9 mouse cellular contexts compared by ENCODE assay signal in genomic region chr19:30118344-30119312, GRCm38 (mm10). TPM values are rescaled to one million over a fixed set of nuclear protein-coding genes. Genes with fewer than 3 reads are reported as not detected.
DNase-seq lines count a peak whose midpoint lies in the region; ATAC-seq lines count a peak whose summit lies in the region.
"Had no signal": no experiment of that assay in that cellular context is flagged by ENCODE, and none has a peak within 500 bp of the region (broad histone marks: within the 10 kb centered on the region; RNA-seq: fewer than 3 reads in every experiment).

No protein-coding gene starts in this region.

- no peak overlapping the region for H3K4me2 ChIP-seq in heart, embryonic 14.5 days (ENCODE audit: low read length)
- no peak overlapping the region for H3K4me2 ChIP-seq in kidney, embryonic 16.5 days (replicated peaks; ENCODE audit: low read depth, low read length)
- H3K4me2 ChIP-seq in neural tube, embryonic 13.5 days, result no peak overlapping the region
- H3K4me2 ChIP-seq: limb, embryonic 15.5 days had no signal

- H3K9ac ChIP-seq in heart, embryonic 14.5 days (ENCODE audit: low read length), result no peak overlapping the region
- no peak overlapping the region for H3K9ac ChIP-seq in kidney, embryonic 16.5 days (replicated peaks; ENCODE audit: low read length)
- H3K9ac ChIP-seq in neural tube, embryonic 13.5 days, result no peak overlapping the region
- H3K9ac ChIP-seq: limb, embryonic 15.5 days had no signal

- no peak for DNase-seq in heart, postnatal 14 days
- peak; percentile 27 for DNase-seq in embryonic facial prominence, embryonic 10.5 days (ENCODE audit: low spot score)
- DNase-seq in frontal cortex, postnatal 14 days (ENCODE audit: low spot score in 2 of 2), result no peak
- DNase-seq in urinary bladder, postnatal 25 days (ENCODE audit: low spot score), result no peak
- DNase-seq in testis, postnatal 14 days (ENCODE audit: low spot score), result no peak

- H3K36me3 ChIP-seq in heart, embryonic 14.5 days (ENCODE audit: control insufficient read depth, insufficient read depth, low read length), result no peaks in the 10 kb centered on the region
- H3K36me3 ChIP-seq in embryonic facial prominence, embryonic 10.5 days (replicated peaks), result peaks cover 6% of the 10 kb centered on the region; the same call in 1 of the 2 replicates
- H3K36me3 ChIP-seq in kidney, embryonic 16.5 days (ENCODE audit: insufficient read depth, low read length), result no peaks in the 10 kb centered on the region
- H3K36me3 ChIP-seq in neural tube, embryonic 13.5 days, result no peaks in the 10 kb centered on the region
- H3K36me3 ChIP-seq: limb, embryonic 15.5 days had no signal

- H3K9me3 ChIP-seq in heart, embryonic 14.5 days (ENCODE audit: control insufficient read depth, low read length), result no peaks in the 10 kb centered on the region
- H3K9me3 ChIP-seq in embryonic facial prominence, embryonic 10.5 days, result no peaks in the 10 kb centered on the region
- H3K9me3 ChIP-seq in kidney, embryonic 16.5 days (ENCODE audit: low read length), result no peaks in the 10 kb centered on the region
- no peaks in the 10 kb centered on the region for H3K9me3 ChIP-seq in neural tube, embryonic 13.5 days
- H3K9me3 ChIP-seq: limb, embryonic 15.5 days had no signal

- intact Hi-C loops in heart, postnatal 14 days (cut with DNase I), result no loop called here

- peak overlapping the region; percentile 10 to 46; a peak in 2 of 4 replicates for H3K27ac ChIP-seq in heart, embryonic 14.5 days (replicated peaks in 1 of 2; ENCODE audit: control insufficient read depth in 1 of 2, insufficient read depth in 1 of 2, low read depth in 2 of 2, low read length in 2 of 2)
- H3K27ac ChIP-seq in embryonic facial prominence, embryonic 10.5 days (replicated peaks), result peak overlapping the region; percentile 57
- no peak overlapping the region for H3K27ac ChIP-seq in kidney, embryonic 16.5 days (ENCODE audit: low read length)
- peak overlapping the region; percentile 67 for H3K27ac ChIP-seq in neural tube, embryonic 13.5 days (replicated peaks)
- H3K27ac ChIP-seq: limb, embryonic 15.5 days had no signal

- H3K27me3 ChIP-seq in heart, embryonic 14.5 days (ENCODE audit: control insufficient read depth, insufficient read depth, low read length), result no peaks in the 10 kb centered on the region
- H3K27me3 ChIP-seq in embryonic facial prominence, embryonic 10.5 days (replicated peaks; ENCODE audit: low read depth, poor library complexity, severe bottlenecking), result no peaks in the 10 kb centered on the region
- no peaks in the 10 kb centered on the region for H3K27me3 ChIP-seq in kidney, embryonic 16.5 days (ENCODE audit: insufficient read depth, low read length)
- H3K27me3 ChIP-seq in neural tube, embryonic 13.5 days, result no peaks in the 10 kb centered on the region
- H3K27me3 ChIP-seq: limb, embryonic 15.5 days had no signal

- no peak overlapping the region for H3K4me3 ChIP-seq in heart, embryonic 14.5 days (ENCODE audit: control insufficient read depth in 1 of 2, insufficient read depth in 1 of 2, low read depth in 1 of 2, low read length in 2 of 2)
- no peak overlapping the region for H3K4me3 ChIP-seq in embryonic facial prominence, embryonic 10.5 days
- no peak overlapping the region for H3K4me3 ChIP-seq in kidney, embryonic 16.5 days (ENCODE audit: low read length)
- H3K4me3 ChIP-seq in neural tube, embryonic 13.5 days, result no peak overlapping the region
- H3K4me3 ChIP-seq: limb, embryonic 15.5 days had no signal

- ATAC-seq in heart, embryonic 14.5 days (ENCODE audit: insufficient number of reproducible peaks, insufficient read depth, low FRiP score, low read depth), result no peak
- peak; percentile 82 for ATAC-seq in kidney, embryonic 16.5 days (ENCODE audit: low FRiP score, low TSS enrichment)
- peak; percentile 48; the same call in 1 of the 2 replicates for ATAC-seq in neural tube, embryonic 13.5 days (ENCODE audit: low read depth)

- H3K4me1 ChIP-seq in heart, embryonic 14.5 days (ENCODE audit: control insufficient read depth in 2 of 2, insufficient read depth in 2 of 2, low read length in 2 of 2), result peaks cover 5 to 13% of the 10 kb centered on the region in 2 experiments; a peak in 3 of 4 replicates
- H3K4me1 ChIP-seq in embryonic facial prominence, embryonic 10.5 days, result peaks cover 46% of the 10 kb centered on the region
- no peaks in the 10 kb centered on the region for H3K4me1 ChIP-seq in kidney, embryonic 16.5 days (ENCODE audit: insufficient read depth, low read length)
- peaks cover 36% of the 10 kb centered on the region for H3K4me1 ChIP-seq in neural tube, embryonic 13.5 days (replicated peaks)

- WGBS in heart, embryonic 14.5 days, result 85% methylated on average over 17 of the region's 17 CpGs
- WGBS in embryonic facial prominence, embryonic 10.5 days, result 74% methylated on average over 17 of the region's 17 CpGs
- WGBS in kidney, embryonic 16.5 days, result 83% methylated on average over 17 of the region's 17 CpGs
- WGBS in neural tube, embryonic 13.5 days, result 87% methylated on average over 17 of the region's 17 CpGs

RNA-seq across cellular contexts. Expression of gene Gldc, which starts 56.6 kb away (rescaled TPM):
- 1.0 and 1.7 TPM in 2 replicates for polyA plus RNA-seq in heart, embryonic 14.5 days (2014; fragmentation: Nextera tagmentation; extraction: Ambion mirVana)
- total RNA-seq in heart, postnatal 14 days (2021), result under 1 TPM; 0.14 to 0.15 TPM
- polyA plus RNA-seq in embryonic facial prominence, embryonic 10.5 days (2016; fragmentation: Nextera tagmentation; extraction: Ambion mirVana), result 14.6 and 17.2 TPM in 2 replicates
- 10.3 and 10.9 TPM in 2 replicates for polyA plus RNA-seq in kidney, embryonic 16.5 days (2015; fragmentation: Nextera tagmentation; extraction: Ambion mirVana)
- polyA plus RNA-seq in neural tube, embryonic 13.5 days (2015; fragmentation: Nextera tagmentation; extraction: Ambion mirVana), result 6.2 and 6.6 TPM in 2 replicates
